Mouse (Mus musculus): Measurements from ENCODE around the gene Cyfip2. TPM values are rescaled to one million over a fixed set of nuclear protein-coding genes. Genes with fewer than 3 reads are reported as not detected.
"Not testable (repeated sequence)": the region's sequence is repeated elsewhere in the genome, so short reads cannot be mapped to it uniquely, and the experiment has no call there.

The Cyfip2 gene
- polyA plus RNA-seq, 1 experiment = 200 TPM

DNA sequence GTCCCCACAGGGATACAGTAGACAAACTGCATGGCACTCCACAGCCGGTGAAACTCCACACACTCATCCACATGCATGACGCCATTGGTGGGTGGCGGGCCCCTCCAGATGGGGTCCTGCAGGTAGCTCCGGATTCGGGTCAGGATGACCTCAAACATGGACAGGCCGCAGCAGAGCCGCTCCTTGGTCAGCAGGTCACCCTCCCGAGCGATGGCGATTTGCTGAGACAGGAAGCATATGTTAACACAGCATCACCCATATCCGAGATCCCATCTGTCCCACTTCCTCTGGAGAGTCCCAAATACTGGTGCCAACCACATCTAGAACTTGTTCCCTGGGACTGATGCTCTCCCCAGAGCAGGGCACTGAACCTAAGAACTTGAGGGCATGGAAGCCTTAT, 112.0 kb downstream of the Cyfip2 start:
- DNase-seq = peak; percentile 51 to 66

DNA sequence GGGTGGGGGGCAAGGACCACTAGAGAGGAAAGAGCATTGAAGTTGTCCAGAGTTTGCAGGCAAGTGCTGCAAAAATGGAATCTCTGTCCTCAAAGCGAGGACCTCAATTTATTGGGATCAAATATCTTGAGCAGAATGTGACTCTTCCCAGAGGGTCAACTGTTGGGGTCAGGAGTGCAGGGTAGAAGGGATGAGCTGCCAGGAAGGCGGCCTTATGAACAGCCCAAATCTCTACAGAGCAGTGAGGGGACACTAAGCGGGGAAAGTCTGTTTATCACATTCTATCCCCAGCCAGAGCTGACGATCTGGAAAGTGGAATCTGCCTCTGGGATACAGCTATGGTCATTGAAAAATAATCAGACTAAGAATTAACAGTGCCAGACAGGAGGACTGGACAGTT, 118.5 kb downstream of the Cyfip2 start:
- 87% methylated on average over 4 of the region's 4 CpGs for WGBS
- Histone ChIP-seq H3K4me3 (replicated peaks; ENCODE audit: insufficient read depth, low read depth, low read length) (no peak overlapping the region), H3K27me3 (ENCODE audit: control insufficient read depth, insufficient read depth, low read length) (no peaks in the 10 kb centered on the region), H3K27ac (ENCODE audit: insufficient read depth, low read length) (no peak overlapping the region), H3K4me1 (ENCODE audit: control insufficient read depth, insufficient read depth, low read length) (no peaks in the 10 kb centered on the region)
- DNase-seq = no peak
- no peak for TF ChIP-seq POLR2A (IDR thresholded peaks at IDR 0.05; ENCODE audit: borderline replicate concordance, insufficient read depth, low read length)
- TF ChIP-seq CTCF (IDR thresholded peaks at IDR 0.05; ENCODE audit: borderline replicate concordance, insufficient read depth, low read depth, low read length) = no peak

More for the DNA sequence above, 112.0 kb downstream of the Cyfip2 start:
- peaks cover 10% of the 10 kb centered on the region for H3K4me1 ChIP-seq (ENCODE audit: control insufficient read depth, insufficient read depth, low read length)
- H3K27me3 ChIP-seq (ENCODE audit: control insufficient read depth, insufficient read depth, low read length) = no peaks in the 10 kb centered on the region
- no peak overlapping the region for H3K27ac ChIP-seq (ENCODE audit: insufficient read depth, low read length)
- no peak overlapping the region for H3K4me3 ChIP-seq (replicated peaks; ENCODE audit: insufficient read depth, low read depth, low read length)
- 22% methylated on average over 11 of the region's 11 CpGs for WGBS
- TF ChIP-seq POLR2A (IDR thresholded peaks at IDR 0.05; ENCODE audit: borderline replicate concordance, insufficient read depth, low read length) (no peak), CTCF (IDR thresholded peaks at IDR 0.05; ENCODE audit: borderline replicate concordance, insufficient read depth, low read depth, low read length) (no peak)

GRCm38 (mm10) chr11:46188283-46188682, 124.4 kb downstream of the Cyfip2 start:
- no peak for TF ChIP-seq POLR2A (IDR thresholded peaks at IDR 0.05; ENCODE audit: borderline replicate concordance, insufficient read depth, low read length)
- no peak for TF ChIP-seq CTCF (IDR thresholded peaks at IDR 0.05; ENCODE audit: borderline replicate concordance, insufficient read depth, low read depth, low read length)
- no peak for DNase-seq
- no peaks in the 10 kb centered on the region for H3K27me3 ChIP-seq (ENCODE audit: control insufficient read depth, insufficient read depth, low read length)
- H3K4me1 ChIP-seq (ENCODE audit: control insufficient read depth, insufficient read depth, low read length) = no peaks in the 10 kb centered on the region
- no peak overlapping the region for H3K4me3 ChIP-seq (replicated peaks; ENCODE audit: insufficient read depth, low read depth, low read length)
- 59% methylated on average over 2 of the region's 2 CpGs for WGBS
- no peak overlapping the region for H3K27ac ChIP-seq (ENCODE audit: insufficient read depth, low read length)

- H3K4me3 ChIP-seq (replicated peaks; ENCODE audit: insufficient read depth, low read depth, low read length) = no peak overlapping the region
- H3K27me3 ChIP-seq (ENCODE audit: control insufficient read depth, insufficient read depth, low read length) = no peaks in the 10 kb centered on the region
- H3K27ac ChIP-seq (ENCODE audit: insufficient read depth, low read length) = no peak overlapping the region
- 4% methylated on average over 4 of the region's 4 CpGs for WGBS
- no peaks in the 10 kb centered on the region for H3K4me1 ChIP-seq (ENCODE audit: control insufficient read depth, insufficient read depth, low read length)
- peak; percentile 38 to 59 for DNase-seq
- TF ChIP-seq CTCF (IDR thresholded peaks at IDR 0.05; ENCODE audit: borderline replicate concordance, insufficient read depth, low read depth, low read length) (no peak), POLR2A (IDR thresholded peaks at IDR 0.05; ENCODE audit: borderline replicate concordance, insufficient read depth, low read length) (no peak)
Measured at GRCm38 (mm10) chr11:46185486-46185885, 127.2 kb downstream of the Cyfip2 start.

- 68% methylated on average over 3 of the region's 3 CpGs for WGBS
- H3K4me3 ChIP-seq (replicated peaks; ENCODE audit: insufficient read depth, low read depth, low read length) = no peak overlapping the region
- TF ChIP-seq POLR2A (IDR thresholded peaks at IDR 0.05; ENCODE audit: borderline replicate concordance, insufficient read depth, low read length) (no peak), CTCF (IDR thresholded peaks at IDR 0.05; ENCODE audit: borderline replicate concordance, insufficient read depth, low read depth, low read length) (no peak)
- DNase-seq = no peak
- H3K27ac ChIP-seq (ENCODE audit: insufficient read depth, low read length) = no peak overlapping the region
- H3K4me1 ChIP-seq (ENCODE audit: control insufficient read depth, insufficient read depth, low read length) = no peaks in the 10 kb centered on the region
- no peaks in the 10 kb centered on the region for H3K27me3 ChIP-seq (ENCODE audit: control insufficient read depth, insufficient read depth, low read length)
Measured at GRCm38 (mm10) chr11:46184946-46185345, 127.7 kb downstream of the Cyfip2 start.

- not testable (repeated sequence) for H3K4me3 ChIP-seq (replicated peaks; ENCODE audit: insufficient read depth, low read depth, low read length); H3K4me1 ChIP-seq (ENCODE audit: control insufficient read depth, insufficient read depth, low read length); H3K27ac ChIP-seq (ENCODE audit: insufficient read depth, low read length); DNase-seq; H3K27me3 ChIP-seq (ENCODE audit: control insufficient read depth, insufficient read depth, low read length)
- 87% methylated on average over 1 of the region's 1 CpGs for WGBS
Measured at GRCm38 (mm10) chr11:46182031-46182430, 130.6 kb downstream of the Cyfip2 start.

- Histone ChIP-seq H3K4me1 (ENCODE audit: control insufficient read depth, insufficient read depth, low read length) (no peaks in the 10 kb centered on the region; the same call in 1 of the 2 replicates), H3K27ac (ENCODE audit: insufficient read depth, low read length) (no peak overlapping the region), H3K27me3 (ENCODE audit: control insufficient read depth, insufficient read depth, low read length) (no peaks in the 10 kb centered on the region), H3K4me3 (replicated peaks; ENCODE audit: insufficient read depth, low read depth, low read length) (no peak overlapping the region)
- 67% methylated on average over 10 of the region's 10 CpGs for WGBS
- DNase-seq = no peak
- TF ChIP-seq CTCF (IDR thresholded peaks at IDR 0.05; ENCODE audit: borderline replicate concordance, insufficient read depth, low read depth, low read length) (no peak), POLR2A (IDR thresholded peaks at IDR 0.05; ENCODE audit: borderline replicate concordance, insufficient read depth, low read length) (no peak)
Measured at GRCm38 (mm10) chr11:46177246-46178043, 135.2 kb downstream of the Cyfip2 start.

GRCm38 (mm10) chr11:46176155-46176554, 136.5 kb downstream of the Cyfip2 start:
- 93% methylated on average over 6 of the region's 6 CpGs for WGBS
- H3K27me3 ChIP-seq (ENCODE audit: control insufficient read depth, insufficient read depth, low read length) = no peaks in the 10 kb centered on the region
- no peaks in the 10 kb centered on the region; the same call in 1 of the 2 replicates for H3K4me1 ChIP-seq (ENCODE audit: control insufficient read depth, insufficient read depth, low read length)
- DNase-seq = no peak
- H3K27ac ChIP-seq (ENCODE audit: insufficient read depth, low read length) = no peak overlapping the region
- H3K4me3 ChIP-seq (replicated peaks; ENCODE audit: insufficient read depth, low read depth, low read length) = no peak overlapping the region
- no peak for TF ChIP-seq CTCF (IDR thresholded peaks at IDR 0.05; ENCODE audit: borderline replicate concordance, insufficient read depth, low read depth, low read length)
- no peak for TF ChIP-seq POLR2A (IDR thresholded peaks at IDR 0.05; ENCODE audit: borderline replicate concordance, insufficient read depth, low read length)

Data from cerebellum, adult 2 months (tissue).